Mouse (Mus musculus) forebrain, embryonic 13.5 days (tissue): ENCODE measurements around the gene Id3. TPM values are rescaled to one million over a fixed set of nuclear protein-coding genes. Genes with fewer than 3 reads are reported as not detected.

Source experiments
- ATAC-seq: fragments of 200-750 bp; cut with Nextera tagmentation; 2 replicates; pipeline ENCODE4 v1.8.0; 2017
- H3K27ac ChIP-seq: fragments of 300-500 bp; sonication (generic); 2 replicates; pipeline ENCODE4 v1.5.1; 2015; ENCODE audit warnings: inconsistent platforms, mild to moderate bottlenecking, moderate library complexity
- H3K27me3 ChIP-seq: fragments of 300-500 bp; sonication (generic); 2 replicates; pipeline ENCODE4 v1.6.1; 2015; ENCODE audit warnings: mild to moderate bottlenecking, inconsistent platforms
- H3K36me3 ChIP-seq: fragments of 300-500 bp; sonication (generic); 2 replicates; pipeline ENCODE4 v1.6.1; 2015; ENCODE audit warnings: mild to moderate bottlenecking, inconsistent platforms; ENCODE audit not compliant: poor library complexity, severe bottlenecking
- H3K4me1 ChIP-seq: fragments of 300-500 bp; sonication (generic); 2 replicates; pipeline ENCODE4 v1.6.1; 2015; ENCODE audit warnings: inconsistent platforms
- H3K4me2 ChIP-seq: fragments of 300-500 bp; sonication (generic); 2 replicates; pipeline ENCODE4 v1.6.1; 2015; ENCODE audit warnings: inconsistent platforms, mild to moderate bottlenecking, moderate library complexity
- H3K4me3 ChIP-seq: fragments of 300-500 bp; sonication (generic); 2 replicates; pipeline ENCODE4 v1.5.1; 2015; ENCODE audit warnings: mild to moderate bottlenecking, inconsistent platforms
- H3K9ac ChIP-seq: fragments of 300-500 bp; sonication (generic); 2 replicates; pipeline ENCODE4 v1.6.1; 2015; ENCODE audit warnings: mild to moderate bottlenecking, inconsistent platforms
- H3K9me3 ChIP-seq: fragments of 300-500 bp; sonication (generic); replicated peaks from 2 replicates; pipeline ENCODE4 v1.6.1; 2016; ENCODE audit warnings: inconsistent platforms
- WGBS: fragments of 180-500 bp; shearing (Covaris S2); methylation state at CpG from one replicate; pipeline ENCODE4 v1.1.7; 2015; 5-methylcytosine and 5-hydroxymethylcytosine counted together
- polyA plus RNA-seq: library from polyadenylated mRNA; unstranded; fragments of >200 nt; fragmentation: Nextera tagmentation; extraction: Ambion mirVana; gene quantifications from 2 replicates; pipeline ENCODE4 v1.2.1, GENCODE M21; 2015

The Id3 gene
- polyA plus RNA-seq, 1 experiment from 2014 or later, result 90.9 TPM

DNA sequence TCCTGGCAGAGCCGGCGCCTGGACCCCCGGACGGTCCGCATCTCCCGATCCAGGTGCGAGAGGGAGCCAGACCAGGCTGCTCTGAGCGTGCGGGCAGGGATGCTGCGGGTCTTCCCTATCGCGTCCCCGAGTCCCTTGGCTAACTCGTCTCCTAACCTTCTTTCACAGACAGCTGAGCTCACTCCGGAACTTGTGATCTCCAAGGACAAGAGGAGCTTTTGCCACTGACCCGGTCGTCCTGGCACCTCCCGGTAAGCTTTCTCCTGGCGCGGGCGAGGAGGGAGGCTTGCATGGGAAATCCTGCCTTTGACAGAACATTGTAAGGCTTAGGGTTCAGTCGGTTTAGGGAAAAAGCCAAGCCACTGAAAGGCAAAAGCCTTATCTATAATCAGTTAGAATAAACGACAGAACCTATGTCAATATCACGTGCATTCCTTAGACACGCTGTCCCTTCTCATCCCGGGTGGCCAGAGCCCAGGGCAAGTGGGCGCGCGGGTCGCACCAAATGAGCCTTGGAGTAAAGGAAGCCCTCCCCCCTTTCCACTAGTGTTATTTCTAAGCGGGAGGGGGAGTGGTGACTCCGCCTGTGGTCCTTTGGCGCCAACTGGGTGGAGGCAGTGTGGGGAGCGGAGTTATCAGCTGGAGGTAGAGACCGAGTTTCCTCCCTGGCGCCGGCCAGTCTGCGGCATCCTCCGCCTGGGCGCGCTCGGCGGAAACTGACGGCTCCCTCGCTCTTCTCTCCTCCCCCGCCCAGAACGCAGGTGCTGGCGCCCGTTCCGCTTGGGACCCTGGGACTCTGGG lies 1.0 kb downstream of the Id3 start:
- peak overlapping the region; percentile 73 for H3K9ac ChIP-seq
- peaks cover 48% of the 10 kb centered on the region for H3K27me3 ChIP-seq
- no peaks in the 10 kb centered on the region for H3K9me3 ChIP-seq
- no peak for ATAC-seq
- H3K4me3 ChIP-seq, result peak overlapping the region; percentile 52
- H3K4me2 ChIP-seq, result peak overlapping the region; percentile 92
- H3K4me1 ChIP-seq, result peaks cover 73% of the 10 kb centered on the region
- peak overlapping the region; percentile 62 for H3K27ac ChIP-seq
- no peaks in the 10 kb centered on the region for H3K36me3 ChIP-seq
- WGBS, result under 1% methylated on average over 50 of the region's 50 CpGs

DNA sequence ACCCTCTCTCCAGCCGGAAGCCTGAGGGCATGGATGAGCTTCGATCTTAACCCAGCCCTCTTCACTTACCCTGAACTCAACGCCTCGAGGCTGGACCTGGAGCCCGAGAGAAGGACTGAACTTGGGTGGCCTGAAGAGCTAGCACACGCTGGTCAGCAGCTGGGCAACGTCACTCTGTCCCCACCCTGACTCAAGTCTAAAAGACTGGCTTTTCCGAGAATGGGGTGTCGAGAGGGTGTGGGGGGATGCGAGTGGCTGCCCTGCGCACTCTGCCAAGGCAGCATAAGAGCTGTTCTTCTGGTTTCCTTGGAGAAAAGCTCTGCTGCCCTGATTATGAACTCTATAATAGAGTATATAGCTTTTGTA lies 1.6 kb downstream of the Id3 start:
- Histone ChIP-seq H3K4me2 (peak overlapping the region; percentile 92), H3K9me3 (no peaks in the 10 kb centered on the region), H3K4me1 (peaks cover 67% of the 10 kb centered on the region), H3K27ac (peak overlapping the region; percentile 62; the same call in 1 of the 2 replicates), H3K27me3 (peaks cover 48% of the 10 kb centered on the region), H3K9ac (peak overlapping the region; percentile 73), H3K36me3 (no peaks in the 10 kb centered on the region), H3K4me3 (peak overlapping the region; percentile 52)
- WGBS, result under 1% methylated on average over 11 of the region's 11 CpGs
- ATAC-seq, result no peak

DNA sequence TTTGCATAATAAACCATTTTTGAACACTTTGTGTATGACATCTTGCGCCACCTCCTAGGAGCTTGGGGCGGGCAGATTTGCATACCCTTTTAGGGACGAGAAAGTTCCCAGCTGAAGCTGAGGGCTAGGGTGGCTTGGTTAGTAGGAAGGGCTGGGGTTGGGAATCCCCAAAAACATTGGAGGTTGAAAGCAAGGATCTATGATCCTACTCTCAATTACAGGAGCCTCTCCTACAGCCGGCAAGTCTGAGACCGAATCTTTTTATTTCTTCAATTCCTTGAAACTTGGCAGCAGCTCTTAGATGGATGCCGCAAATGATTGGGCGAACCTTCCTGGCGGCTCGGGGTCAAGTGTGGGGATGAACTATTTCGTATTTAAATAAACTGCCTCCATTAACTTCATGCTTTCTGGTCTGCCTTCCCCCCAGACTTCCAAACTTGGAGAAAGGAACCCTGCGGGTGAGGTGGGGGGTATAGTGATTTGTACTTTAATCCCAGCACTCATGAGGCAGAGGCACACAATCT lies 2.1 kb downstream of the Id3 start:
- Histone ChIP-seq H3K27ac (peak overlapping the region; percentile 27; the same call in 1 of the 2 replicates), H3K27me3 (peaks cover 48% of the 10 kb centered on the region), H3K4me2 (peak overlapping the region; percentile 92), H3K9me3 (no peaks in the 10 kb centered on the region), H3K36me3 (no peaks in the 10 kb centered on the region), H3K9ac (peak overlapping the region; percentile 73), H3K4me3 (peak overlapping the region; percentile 52), H3K4me1 (peaks cover 63% of the 10 kb centered on the region)
- ATAC-seq, result no peak
- WGBS, result 20% methylated on average over 11 of the region's 11 CpGs

DNA sequence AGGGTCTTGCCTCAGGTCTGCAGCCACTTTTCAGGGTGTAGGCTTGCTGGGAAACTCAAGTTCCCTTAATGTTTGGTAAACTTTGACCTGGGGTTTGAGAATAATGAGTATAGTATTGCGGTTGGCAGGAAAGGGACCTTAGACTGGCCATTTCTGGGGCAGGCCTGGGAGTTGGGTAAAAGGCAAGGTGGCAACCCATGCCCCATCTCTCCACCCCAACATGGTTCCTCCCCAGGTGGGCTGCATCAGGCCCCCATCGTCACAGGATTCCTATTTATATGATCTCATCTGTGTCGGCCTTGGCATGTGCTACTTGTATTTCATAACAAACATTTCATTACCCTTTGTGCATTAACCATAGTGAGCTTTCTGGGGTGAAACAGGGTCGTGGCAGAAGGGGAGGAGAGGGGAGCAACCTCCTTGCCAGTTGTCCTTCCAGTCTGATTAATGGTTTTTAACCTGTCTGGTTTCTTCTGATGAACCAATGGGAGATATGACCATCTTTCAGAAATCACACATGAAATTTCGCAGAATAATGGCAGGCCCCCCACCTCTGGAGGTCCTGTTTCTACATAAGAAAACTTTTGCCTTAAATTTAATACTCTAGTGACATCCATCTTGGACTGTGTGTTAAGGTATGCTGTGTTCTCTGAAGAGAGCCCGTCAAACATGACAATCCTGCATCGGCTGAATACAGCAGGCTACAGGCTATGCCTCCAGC lies 2.9 kb downstream of the Id3 start:
- peak overlapping the region; percentile 52 for H3K4me3 ChIP-seq
- no peaks in the 10 kb centered on the region for H3K9me3 ChIP-seq
- peak overlapping the region; percentile 27; the same call in 1 of the 2 replicates for H3K27ac ChIP-seq
- H3K9ac ChIP-seq, result peak overlapping the region; percentile 35
- peaks cover 63% of the 10 kb centered on the region for H3K4me1 ChIP-seq
- peaks cover 45% of the 10 kb centered on the region for H3K27me3 ChIP-seq
- no peak for ATAC-seq
- 25% methylated on average over 7 of the region's 7 CpGs for WGBS
- H3K4me2 ChIP-seq, result peak overlapping the region; percentile 92
- H3K36me3 ChIP-seq, result no peaks in the 10 kb centered on the region

DNA sequence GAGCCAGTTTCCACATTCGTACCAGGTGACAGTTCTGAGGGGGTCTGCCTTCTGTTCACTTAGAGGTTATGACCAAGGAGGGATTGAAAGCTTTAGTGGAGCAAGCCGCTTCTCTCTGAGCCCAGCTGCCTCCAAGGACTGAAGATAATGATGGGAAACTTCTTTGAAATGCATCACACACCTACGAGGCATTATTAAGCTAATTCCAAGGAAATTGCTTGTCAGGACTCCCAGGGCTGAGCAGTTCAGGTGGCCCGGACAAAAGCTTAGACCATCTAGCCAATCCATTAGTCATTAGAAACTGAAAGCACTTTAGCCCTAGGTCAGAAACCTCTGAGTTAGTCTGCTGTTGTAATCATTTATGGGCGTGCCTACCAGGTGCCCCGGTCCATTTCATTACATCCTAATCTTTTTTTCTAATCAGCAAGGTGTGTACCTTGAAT lies 3.4 kb downstream of the Id3 start:
- 12% methylated on average over 6 of the region's 6 CpGs for WGBS
- Histone ChIP-seq H3K4me2 (no peak overlapping the region), H3K4me1 (peaks cover 64% of the 10 kb centered on the region), H3K9me3 (no peaks in the 10 kb centered on the region), H3K36me3 (no peaks in the 10 kb centered on the region), H3K9ac (no peak overlapping the region), H3K27me3 (peaks cover 41% of the 10 kb centered on the region), H3K4me3 (no peak overlapping the region), H3K27ac (no peak overlapping the region)
- ATAC-seq, result no peak

DNA sequence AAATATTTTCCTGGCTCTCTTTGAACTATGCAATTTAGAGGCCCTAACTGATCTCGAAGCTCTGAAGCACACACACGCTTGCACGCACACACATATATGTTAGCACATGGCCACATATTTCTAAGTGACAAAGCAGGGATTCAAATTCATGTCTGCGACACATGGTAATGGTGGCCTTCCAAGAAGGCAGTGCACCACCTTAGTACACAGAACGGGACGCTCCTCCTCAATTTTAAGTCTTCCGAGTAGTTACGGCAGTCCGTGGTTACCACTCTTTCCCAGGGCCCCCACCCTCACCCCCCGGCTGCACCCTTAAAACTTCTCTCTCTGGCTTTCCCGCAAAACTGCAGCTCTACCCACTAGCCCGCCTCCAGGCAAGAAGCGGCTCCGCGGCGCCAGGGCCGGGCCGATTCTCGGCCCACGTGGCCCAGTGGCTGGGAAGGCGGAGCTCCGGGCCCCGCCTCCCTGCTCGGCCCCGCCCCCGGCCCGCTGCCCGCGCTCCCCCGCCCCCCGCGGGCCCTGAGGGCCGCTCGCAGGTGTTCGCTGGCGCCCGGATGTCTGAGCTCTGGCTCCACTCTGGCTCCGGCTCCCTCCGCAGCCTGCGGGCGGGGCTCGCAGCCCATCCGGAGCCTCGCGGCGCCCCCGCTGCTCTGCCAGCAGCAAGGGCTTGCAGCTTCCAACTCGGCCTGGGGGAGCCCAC lies 4.3 kb downstream of the Id3 start:
- H3K9ac ChIP-seq, result peak overlapping the region; percentile 58
- H3K4me3 ChIP-seq, result peak overlapping the region; percentile 44
- 3% methylated on average over 37 of the region's 48 CpGs for WGBS
- H3K27ac ChIP-seq, result no peak overlapping the region
- H3K4me1 ChIP-seq, result peaks cover 57% of the 10 kb centered on the region
- H3K27me3 ChIP-seq, result peaks cover 35% of the 10 kb centered on the region
- H3K9me3 ChIP-seq, result no peaks in the 10 kb centered on the region
- H3K36me3 ChIP-seq, result no peaks in the 10 kb centered on the region
- H3K4me2 ChIP-seq, result peak overlapping the region; percentile 68
- ATAC-seq, result peak; percentile 78

- H3K27me3 ChIP-seq, result peaks cover 35% of the 10 kb centered on the region
- no peaks in the 10 kb centered on the region for H3K9me3 ChIP-seq
- ATAC-seq, result peak; percentile 16; the same call in 1 of the 2 replicates
- H3K9ac ChIP-seq, result peak overlapping the region; percentile 58
- WGBS, result 9% methylated on average over 31 of the region's 31 CpGs
- H3K4me2 ChIP-seq, result peak overlapping the region; percentile 68
- peak overlapping the region; percentile 25; the same call in 1 of the 2 replicates for H3K27ac ChIP-seq
- H3K4me3 ChIP-seq, result peak overlapping the region; percentile 44
- peaks cover 48% of the 10 kb centered on the region for H3K4me1 ChIP-seq
- H3K36me3 ChIP-seq, result no peaks in the 10 kb centered on the region
These were observed 5.2 kb downstream of the Id3 start for GRCm38 (mm10) chr4:136148342-136149044.

GRCm38 (mm10) chr4:136149045-136149379 lies 5.7 kb downstream of the Id3 start:
- 83% methylated on average over 2 of the region's 2 CpGs for WGBS
- no peak overlapping the region for H3K4me3 ChIP-seq
- ATAC-seq, result no peak

GRCm38 (mm10) chr4:136149734-136150133 lies 6.4 kb downstream of the Id3 start:
- Histone ChIP-seq H3K9me3 (no peaks in the 10 kb centered on the region), H3K27me3 (peaks cover 23% of the 10 kb centered on the region)

More at GRCm38 (mm10) chr4:136149045-136149379, 5.7 kb downstream of the Id3 start:
- H3K27me3 ChIP-seq, result peaks cover 30% of the 10 kb centered on the region
- H3K4me2 ChIP-seq, result no peak overlapping the region
- H3K36me3 ChIP-seq, result no peaks in the 10 kb centered on the region
- no peak overlapping the region; the same call in 1 of the 2 replicates for H3K9ac ChIP-seq
- no peak overlapping the region for H3K27ac ChIP-seq
- no peaks in the 10 kb centered on the region for H3K9me3 ChIP-seq
- H3K4me1 ChIP-seq, result peaks cover 43% of the 10 kb centered on the region

GRCm38 (mm10) chr4:136150596-136150995 lies 7.3 kb downstream of the Id3 start:
- Histone ChIP-seq H3K4me2 (no peak overlapping the region), H3K27me3 (peaks cover 15% of the 10 kb centered on the region), H3K36me3 (no peaks in the 10 kb centered on the region), H3K27ac (no peak overlapping the region), H3K9me3 (no peaks in the 10 kb centered on the region), H3K4me3 (no peak overlapping the region), H3K9ac (no peak overlapping the region), H3K4me1 (peaks cover 29% of the 10 kb centered on the region)
- 44% methylated on average over 4 of the region's 4 CpGs for WGBS
- ATAC-seq, result no peak

More at GRCm38 (mm10) chr4:136149734-136150133, 6.4 kb downstream of the Id3 start:
- H3K36me3 ChIP-seq, result no peaks in the 10 kb centered on the region
- no peak overlapping the region for H3K4me2 ChIP-seq
- ATAC-seq, result no peak
- whole genome bisulfite sequencing, result 37% methylated on average over 3 of the region's 3 CpGs
- H3K27ac ChIP-seq, result no peak overlapping the region
- H3K4me3 ChIP-seq, result no peak overlapping the region
- peaks cover 36% of the 10 kb centered on the region for H3K4me1 ChIP-seq
- H3K9ac ChIP-seq, result no peak overlapping the region

GRCm38 (mm10) chr4:136152821-136153220 lies 9.5 kb downstream of the Id3 start:
- H3K4me1 ChIP-seq, result peaks cover 9% of the 10 kb centered on the region
- 93% methylated on average over 4 of the region's 4 CpGs for WGBS
- no peak for ATAC-seq

More at GRCm38 (mm10) chr4:136152821-136153220, 9.5 kb downstream of the Id3 start:
- H3K9me3 ChIP-seq, result no peaks in the 10 kb centered on the region
- no peak overlapping the region for H3K9ac ChIP-seq
- no peak overlapping the region for H3K4me3 ChIP-seq
- no peaks in the 10 kb centered on the region for H3K36me3 ChIP-seq
- no peak overlapping the region for H3K4me2 ChIP-seq
- H3K27me3 ChIP-seq, result no peaks in the 10 kb centered on the region
- H3K27ac ChIP-seq, result no peak overlapping the region
